Mouse (Mus musculus): ENCODE measurements around the gene Tmem246.

Tmem246 gene

DNA sequence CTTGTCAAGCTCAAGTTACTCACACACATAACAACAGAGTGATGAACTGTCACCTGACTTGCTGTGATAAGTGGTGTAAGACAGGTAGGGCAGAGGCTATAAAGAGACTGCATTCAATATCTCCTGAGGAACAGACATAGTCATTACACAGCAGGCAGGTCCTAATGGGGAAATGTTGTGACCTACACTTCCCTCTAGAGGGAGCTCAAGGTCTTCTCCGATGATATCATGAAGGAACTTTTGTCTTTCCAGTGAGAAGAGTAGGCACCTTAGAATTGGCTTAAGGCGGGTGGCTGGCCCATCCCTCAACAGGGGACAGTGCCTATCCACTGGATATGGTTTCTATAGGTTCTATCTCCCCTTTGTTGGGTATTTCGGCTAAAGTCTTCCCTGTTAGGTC lies 30.1 kb downstream of the Tmem246 start:
- DNase-seq, result peak; percentile 3 to 18

DNA sequence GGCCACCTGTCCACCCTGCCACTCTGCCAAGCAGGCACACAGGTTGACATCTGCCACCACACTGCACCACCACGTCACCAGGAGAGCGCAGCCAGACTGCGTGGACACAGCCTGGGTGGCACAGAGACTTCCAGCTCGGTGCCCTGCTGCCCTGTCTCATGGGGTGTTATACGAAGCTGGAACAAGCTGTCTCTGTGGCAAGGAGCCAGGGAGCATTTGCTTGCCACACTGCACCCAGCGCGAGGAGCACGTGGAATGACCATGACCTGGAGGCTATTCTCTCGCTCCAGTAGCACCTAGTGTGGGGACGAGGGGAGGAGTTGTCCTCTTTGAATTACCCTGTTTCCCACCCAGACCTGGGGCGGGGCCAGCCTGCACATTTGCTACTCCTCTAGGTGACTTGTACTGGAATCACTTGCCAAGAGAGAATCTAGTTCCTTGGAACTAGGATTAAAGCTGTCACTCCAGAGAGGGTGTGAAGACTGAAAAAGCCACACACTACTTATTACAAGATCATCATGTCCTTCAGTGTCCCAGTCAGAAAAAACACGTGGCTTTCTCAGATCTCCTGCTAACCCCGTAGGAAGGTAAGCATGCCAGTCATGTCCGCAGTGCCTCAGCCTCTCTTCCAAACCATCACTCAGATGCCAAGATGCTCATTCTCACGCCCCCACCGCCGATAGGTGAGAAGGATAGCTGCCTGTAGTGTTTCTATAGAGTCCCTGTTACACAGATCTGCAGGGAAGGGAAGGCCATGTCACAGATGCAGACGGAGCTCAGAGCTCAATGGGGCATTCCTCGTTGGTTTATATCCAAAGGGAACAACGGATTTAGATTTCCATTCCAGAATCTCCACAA lies 37.5 kb downstream of the Tmem246 start:
- no peak for DNase-seq

DNA sequence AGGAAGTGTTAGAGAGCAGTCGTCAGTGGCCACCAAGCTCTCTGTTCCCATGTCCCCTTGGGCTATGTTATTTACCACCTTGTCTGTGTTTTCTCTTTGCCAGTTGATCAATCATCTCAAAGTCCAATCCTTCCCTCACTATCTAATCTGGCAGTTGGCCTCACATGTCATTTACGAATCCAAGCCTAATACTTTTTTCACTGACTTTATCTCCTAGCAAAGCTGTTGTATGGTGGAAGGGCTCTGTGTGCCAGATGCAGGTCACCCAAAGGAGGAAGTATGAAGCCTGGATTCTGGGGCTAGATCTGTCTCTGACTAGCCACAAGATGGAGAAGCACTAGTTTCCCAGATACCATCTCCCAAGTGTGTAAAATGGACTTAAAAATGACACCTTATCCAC lies 39.5 kb downstream of the Tmem246 start:
- no peak for DNase-seq

DNA sequence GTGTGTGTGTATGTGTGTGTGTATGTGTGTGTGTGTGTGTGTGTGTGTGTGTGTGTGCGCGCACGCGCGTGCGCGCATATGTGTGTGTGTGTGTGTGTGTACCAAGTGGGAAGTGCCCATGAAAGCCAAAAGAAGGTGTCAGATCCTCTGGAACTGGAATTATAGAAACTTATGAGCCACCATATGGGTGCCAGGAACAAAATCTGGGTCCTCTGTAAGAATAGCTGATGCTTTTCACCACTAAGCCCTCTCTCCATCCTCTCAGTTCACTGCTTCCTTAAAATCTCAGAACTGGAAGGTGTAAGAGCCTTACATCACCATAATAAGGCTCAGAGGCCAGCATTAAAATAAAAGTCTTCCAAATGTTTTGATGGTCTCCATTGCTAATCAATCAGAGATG lies 40.3 kb downstream of the Tmem246 start:
- DNase-seq, result no peak

DNA sequence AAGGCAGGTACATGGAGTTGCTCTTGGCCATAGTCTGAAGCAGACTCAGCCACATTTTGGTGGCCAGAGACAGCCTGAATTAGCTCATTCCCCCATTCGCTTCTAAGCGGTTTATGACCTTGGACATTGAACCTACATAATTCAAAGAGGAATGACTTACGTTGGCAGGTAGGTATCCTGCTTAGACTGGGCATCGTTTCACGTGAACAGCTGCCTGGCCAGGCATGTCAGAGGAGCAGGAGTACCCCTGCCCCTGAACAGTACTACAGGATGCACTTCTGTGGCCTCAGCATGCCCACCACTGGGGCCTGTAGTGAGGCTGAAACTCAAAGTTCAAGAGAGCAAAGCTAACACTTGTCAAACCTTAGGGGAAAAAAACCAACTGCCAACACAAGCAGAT lies 44.3 kb downstream of the Tmem246 start:
- DNase-seq, result no peak

DNA sequence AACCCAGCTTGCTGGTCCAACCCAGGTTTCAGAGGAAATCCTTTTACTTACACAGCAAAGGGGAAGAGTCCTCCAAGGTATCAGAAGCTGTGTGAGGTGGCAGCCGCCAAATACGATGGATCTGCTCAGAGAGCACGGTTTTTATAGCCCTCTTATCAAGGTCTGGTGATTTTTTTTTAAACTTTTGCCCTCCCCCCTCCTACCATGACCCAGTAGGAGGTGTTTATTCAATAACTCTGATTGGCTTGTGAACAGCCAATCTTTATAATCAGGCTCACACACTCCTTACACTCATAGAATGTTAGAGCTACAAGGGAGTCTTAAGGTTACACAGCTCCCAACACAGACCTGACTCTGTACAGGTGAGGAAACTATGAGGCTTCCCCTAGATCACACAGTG lies 48.3 kb downstream of the Tmem246 start, which contains the start of gene Aldob:
Gene Aldob (minus strand): TSS at position 164 of the 400 bp plus-strand sequence.
- DNase-seq, result no peak

DNA sequence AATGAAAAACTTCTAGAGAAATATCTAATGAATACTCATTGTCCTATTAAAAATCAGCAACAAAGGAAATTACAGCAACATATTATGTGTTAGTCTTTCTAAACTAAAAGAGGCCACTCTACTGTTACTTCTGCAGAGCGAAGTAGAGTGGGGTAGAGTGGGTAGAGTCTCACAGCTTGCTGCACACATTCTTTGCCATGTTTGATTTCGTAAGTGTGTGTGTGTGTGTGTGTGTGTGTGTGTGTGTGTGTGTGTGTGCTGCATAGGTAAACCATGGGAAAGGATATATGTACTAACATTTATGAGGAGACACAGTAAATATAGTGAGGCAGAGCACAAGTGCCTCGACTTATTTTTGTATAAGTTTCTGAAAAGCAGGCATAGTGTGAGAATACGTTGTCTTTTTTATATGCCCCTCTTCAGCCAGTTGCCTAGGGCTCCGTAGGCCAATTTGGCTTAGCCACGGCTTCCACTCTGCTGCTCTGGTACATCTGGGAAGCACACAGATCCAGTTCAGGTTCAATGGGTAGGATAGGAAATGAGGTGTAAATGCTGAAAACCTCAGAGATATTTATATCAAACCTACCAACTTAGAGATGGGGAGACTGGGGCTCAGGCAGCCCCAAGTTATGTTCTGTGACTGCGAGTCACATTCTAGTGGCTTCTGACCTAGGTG lies 50.0 kb downstream of the Tmem246 start:
- no peak for DNase-seq

DNA sequence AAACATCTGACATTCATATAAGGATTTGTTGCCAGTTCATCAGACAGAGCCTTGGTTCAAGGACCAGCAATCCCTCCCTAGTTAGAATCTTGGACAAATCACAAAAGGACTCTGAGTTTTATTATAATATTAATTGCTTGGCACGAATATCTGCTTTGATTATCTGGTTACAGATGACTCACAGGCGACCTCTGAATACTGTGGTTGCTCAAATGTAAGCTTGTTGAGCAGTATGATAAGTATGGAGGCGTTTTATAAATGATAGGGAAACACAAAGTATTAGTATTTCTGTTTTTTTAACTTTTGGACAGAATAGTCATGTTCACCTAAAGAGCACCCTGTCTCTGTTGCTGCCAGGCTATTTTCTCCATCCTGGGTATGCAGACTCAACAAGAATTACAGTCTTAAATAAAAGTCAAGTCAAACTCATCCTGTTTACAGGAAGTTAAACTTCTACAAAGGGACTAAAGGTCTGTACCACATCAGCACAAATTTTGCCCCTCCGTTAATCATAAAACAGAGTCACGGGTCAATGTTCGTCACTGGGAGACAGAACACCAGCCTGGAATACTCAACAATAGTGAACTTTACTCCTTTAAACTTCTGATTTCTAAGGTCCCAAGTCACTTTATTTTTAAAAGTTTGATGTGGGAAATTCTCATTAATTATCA lies 50.7 kb downstream of the Tmem246 start:
- no peak for DNase-seq

DNA sequence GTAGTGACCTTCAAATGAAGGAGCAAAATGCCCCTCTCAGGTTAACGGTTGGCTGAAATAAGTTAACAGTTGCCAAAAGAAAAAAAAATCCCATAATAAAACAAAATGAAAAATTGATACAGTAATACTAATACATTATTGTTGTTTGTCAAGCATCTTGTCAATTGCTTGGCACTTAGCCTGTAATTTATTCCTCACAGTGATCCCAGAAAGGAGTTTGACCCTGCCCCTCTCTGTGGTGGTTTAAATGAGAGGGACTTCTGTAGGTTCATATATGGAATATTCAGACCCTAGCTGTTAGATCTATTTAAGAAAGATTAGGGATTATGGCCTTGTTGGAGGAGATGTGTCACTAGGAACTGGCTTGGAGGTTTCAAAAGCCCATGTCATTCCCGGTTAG lies 51.6 kb downstream of the Tmem246 start:
- DNase-seq, result no peak

DNA sequence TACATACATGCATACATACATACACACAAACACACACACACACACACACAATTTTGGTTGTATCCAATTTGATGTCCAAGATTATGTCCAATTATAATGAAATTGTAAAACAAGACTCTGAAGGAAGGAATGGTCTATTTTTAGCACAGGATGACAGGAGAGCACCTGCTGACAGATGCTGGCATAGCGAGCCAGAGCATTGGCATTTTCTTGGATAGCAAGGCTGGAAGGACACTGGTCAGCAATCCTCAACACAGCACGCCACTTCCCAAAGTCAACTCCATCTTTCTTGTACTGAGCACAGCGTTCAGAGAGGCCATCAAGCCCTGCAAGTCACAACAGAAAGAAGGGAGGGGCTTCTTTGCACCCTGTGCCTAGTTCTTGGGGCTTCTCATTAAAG lies 56.7 kb downstream of the Tmem246 start:
- DNase-seq, result no peak

DNA sequence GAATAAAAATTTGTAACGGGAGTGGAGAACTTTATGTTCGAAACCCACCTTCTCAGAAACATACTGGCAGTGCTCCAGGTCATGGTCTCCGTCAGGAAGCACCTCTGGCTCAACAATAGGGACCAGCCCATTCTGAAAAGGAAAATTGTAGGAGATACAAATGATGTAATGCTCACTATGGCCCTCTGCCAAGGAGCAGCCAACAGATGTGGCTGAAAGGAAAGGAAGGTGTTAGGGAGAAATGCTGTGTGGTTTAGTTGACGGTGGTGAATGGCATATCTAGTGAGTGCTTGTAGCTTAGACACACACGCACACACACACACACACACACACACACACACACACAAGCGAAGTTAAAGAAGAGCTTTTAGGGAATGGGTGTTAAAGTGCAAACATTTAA lies 58.0 kb downstream of the Tmem246 start:
- no peak for DNase-seq

DNA sequence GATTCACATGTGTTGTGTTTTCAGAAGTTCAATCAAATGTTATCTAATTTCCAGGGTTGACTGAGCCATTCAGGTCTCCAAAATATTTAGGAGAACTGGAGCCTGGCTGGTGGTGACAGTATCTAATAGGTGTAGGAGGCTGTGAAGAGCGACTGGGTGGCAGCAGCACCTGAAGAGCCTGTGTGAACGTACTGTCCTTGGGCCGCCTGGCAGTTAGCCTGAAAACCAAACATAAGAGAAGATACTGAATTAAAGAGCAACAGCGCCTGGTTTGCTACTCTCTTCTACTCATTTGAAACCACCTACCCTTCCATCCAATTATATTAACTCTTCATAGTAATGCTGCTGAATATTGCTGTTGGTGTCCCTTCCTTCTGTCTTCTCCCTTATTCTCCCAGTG lies 61.0 kb downstream of the Tmem246 start:
- DNase-seq, result no peak

DNA sequence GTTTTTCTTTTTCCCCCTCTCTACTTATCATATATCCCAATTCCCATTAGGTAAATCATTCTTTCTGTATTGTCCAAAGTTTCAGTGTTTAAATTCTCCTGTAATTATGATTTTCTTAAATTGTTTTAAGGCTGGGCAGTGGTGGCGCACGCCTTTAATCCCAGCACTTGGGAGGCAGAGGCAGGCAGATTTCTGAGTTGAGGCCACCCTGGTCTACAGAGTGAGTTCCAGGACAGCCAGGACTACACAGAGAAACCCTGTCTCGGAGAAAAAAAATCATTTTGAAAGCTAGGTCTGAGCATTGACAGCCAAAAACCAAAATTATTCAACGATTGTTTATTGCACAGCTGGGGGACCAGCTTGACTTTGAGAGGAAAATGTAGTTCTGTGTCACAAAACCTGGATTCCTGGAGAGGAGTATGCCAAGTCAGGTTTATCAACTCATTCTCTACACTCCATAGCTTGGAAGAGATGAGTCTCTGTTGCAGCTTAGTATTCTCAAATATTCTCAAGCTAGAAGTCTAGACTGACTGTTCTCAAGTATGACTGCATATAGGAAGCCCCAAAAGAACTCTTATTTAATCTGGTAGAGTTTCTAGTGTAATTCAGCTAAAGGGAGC lies 61.9 kb downstream of the Tmem246 start:
- no peak for DNase-seq

DNA sequence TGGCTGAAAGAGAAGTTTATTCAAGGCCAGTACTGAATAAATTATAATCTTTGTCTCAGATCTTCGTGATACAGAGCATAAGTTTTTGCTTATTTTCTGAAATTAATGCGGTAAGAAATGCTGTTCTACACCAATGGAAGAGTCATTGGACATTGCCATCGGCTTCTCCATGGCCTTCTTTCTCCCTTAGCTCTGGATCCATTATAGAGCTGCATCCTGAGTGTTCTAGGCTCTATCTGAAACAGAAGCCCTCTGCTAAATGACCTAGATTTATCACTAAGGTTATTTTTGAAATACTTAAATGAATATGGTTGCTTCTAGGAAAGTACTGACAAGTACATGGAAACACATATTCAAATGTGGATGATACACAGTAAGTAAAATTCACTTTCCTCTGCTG lies 62.6 kb downstream of the Tmem246 start:
- DNase-seq, result no peak

All from thymus, postnatal 36 days (tissue).